Mouse (Mus musculus): ENCODE measurements around the gene Ndufb10. TPM values are rescaled to one million over a fixed set of nuclear protein-coding genes. Genes with fewer than 3 reads are reported as not detected.
"Not testable (repeated sequence)": the region's sequence is repeated elsewhere in the genome, so short reads cannot be mapped to it uniquely, and the experiment has no call there.

The Ndufb10 gene
- polyA plus RNA-seq, 1 experiment from 2014 or later, result 259 TPM

- not testable (repeated sequence) for H3K27me3 ChIP-seq (ENCODE audit: control insufficient read depth, insufficient read depth, low read length); H3K27ac ChIP-seq (ENCODE audit: low read length); ATAC-seq (ENCODE audit: insufficient number of reproducible peaks, insufficient read depth, low FRiP score, low read depth); H3K9me3 ChIP-seq (ENCODE audit: control insufficient read depth, low read depth, low read length)
- WGBS, result under 1% methylated on average over 11 of the region's 11 CpGs
- Histone ChIP-seq H3K36me3 (ENCODE audit: control insufficient read depth, insufficient read depth, low read length) (peaks cover 13% of the 10 kb centered on the region), H3K4me1 (ENCODE audit: control insufficient read depth, insufficient read depth, low read length) (peaks cover 17% of the 10 kb centered on the region; the same call in 1 of the 2 replicates), H3K4me3 (ENCODE audit: low read depth, low read length) (peak overlapping the region; percentile 78), H3K9ac (replicated peaks; ENCODE audit: low read depth, low read length) (peak overlapping the region; percentile 82), H3K4me2 (replicated peaks; ENCODE audit: low read depth, low read length) (peak overlapping the region; percentile 84)
Measured at GRCm38 (mm10) chr17:24720616-24721015, 3.7 kb downstream of the Ndufb10 start.

- peaks cover 13% of the 10 kb centered on the region for H3K36me3 ChIP-seq (ENCODE audit: control insufficient read depth, insufficient read depth, low read length)
- peak overlapping the region; percentile 84 for H3K9ac ChIP-seq (replicated peaks; ENCODE audit: low read depth, low read length)
- peak overlapping the region; percentile 85 for H3K27ac ChIP-seq (ENCODE audit: low read length)
- H3K9me3 ChIP-seq (ENCODE audit: control insufficient read depth, low read depth, low read length), result no peaks in the 10 kb centered on the region
- peak overlapping the region; percentile 78 for H3K4me3 ChIP-seq (ENCODE audit: low read depth, low read length)
- peak overlapping the region; percentile 84 for H3K4me2 ChIP-seq (replicated peaks; ENCODE audit: low read depth, low read length)
- peaks cover 17% of the 10 kb centered on the region; the same call in 1 of the 2 replicates for H3K4me1 ChIP-seq (ENCODE audit: control insufficient read depth, insufficient read depth, low read length)
- peak; percentile 99 for ATAC-seq (ENCODE audit: insufficient number of reproducible peaks, insufficient read depth, low FRiP score, low read depth)
- no peaks in the 10 kb centered on the region for H3K27me3 ChIP-seq (ENCODE audit: control insufficient read depth, insufficient read depth, low read length)
- WGBS, result under 1% methylated on average over 61 of the region's 61 CpGs
Measured at GRCm38 (mm10) chr17:24719494-24720222, 4.6 kb downstream of the Ndufb10 start.

- H3K4me2 ChIP-seq (replicated peaks; ENCODE audit: low read depth, low read length), result peak overlapping the region; percentile 44
- H3K9ac ChIP-seq (replicated peaks; ENCODE audit: low read depth, low read length), result peak overlapping the region; percentile 84
- not testable (repeated sequence) for H3K27me3 ChIP-seq (ENCODE audit: control insufficient read depth, insufficient read depth, low read length); H3K27ac ChIP-seq (ENCODE audit: low read length); ATAC-seq (ENCODE audit: insufficient number of reproducible peaks, insufficient read depth, low FRiP score, low read depth); H3K9me3 ChIP-seq (ENCODE audit: control insufficient read depth, low read depth, low read length)
- H3K36me3 ChIP-seq (ENCODE audit: control insufficient read depth, insufficient read depth, low read length), result peaks cover 13% of the 10 kb centered on the region
- WGBS, result 57% methylated on average over 5 of the region's 5 CpGs
- H3K4me3 ChIP-seq (ENCODE audit: low read depth, low read length), result peak overlapping the region; percentile 78
- H3K4me1 ChIP-seq (ENCODE audit: control insufficient read depth, insufficient read depth, low read length), result peaks cover 17% of the 10 kb centered on the region; the same call in 1 of the 2 replicates
Measured at GRCm38 (mm10) chr17:24718938-24719337, 5.3 kb downstream of the Ndufb10 start.

- no peaks in the 10 kb centered on the region for H3K9me3 ChIP-seq (ENCODE audit: control insufficient read depth, low read depth, low read length)
- no peaks in the 10 kb centered on the region for H3K27me3 ChIP-seq (ENCODE audit: control insufficient read depth, insufficient read depth, low read length)
- WGBS, result 83% methylated on average over 4 of the region's 4 CpGs
- H3K27ac ChIP-seq (ENCODE audit: low read length), result no peak within 1 kb of the TSS
- peaks cover 12% of the 10 kb centered on the region; the same call in 1 of the 2 replicates for H3K4me1 ChIP-seq (ENCODE audit: control insufficient read depth, insufficient read depth, low read length)
- no peak within 1 kb of the TSS for H3K9ac ChIP-seq (replicated peaks; ENCODE audit: low read depth, low read length)
- H3K36me3 ChIP-seq (ENCODE audit: control insufficient read depth, insufficient read depth, low read length), result peaks cover 13% of the 10 kb centered on the region
- H3K4me3 ChIP-seq (ENCODE audit: low read depth, low read length), result peak within 1 kb of the TSS; percentile 78
- H3K4me2 ChIP-seq (replicated peaks; ENCODE audit: low read depth, low read length), result peak within 1 kb of the TSS; percentile 44
- no peak for ATAC-seq (ENCODE audit: insufficient number of reproducible peaks, insufficient read depth, low FRiP score, low read depth)
Measured at GRCm38 (mm10) chr17:24717943-24718342, 6.3 kb downstream of the Ndufb10 start, which contains the start of the genes Rnf151 and Rps2. Gene Rnf151 (minus strand): TSS chr17:24718063. Gene Rps2 (plus strand): TSS chr17:24718116.

DNA sequence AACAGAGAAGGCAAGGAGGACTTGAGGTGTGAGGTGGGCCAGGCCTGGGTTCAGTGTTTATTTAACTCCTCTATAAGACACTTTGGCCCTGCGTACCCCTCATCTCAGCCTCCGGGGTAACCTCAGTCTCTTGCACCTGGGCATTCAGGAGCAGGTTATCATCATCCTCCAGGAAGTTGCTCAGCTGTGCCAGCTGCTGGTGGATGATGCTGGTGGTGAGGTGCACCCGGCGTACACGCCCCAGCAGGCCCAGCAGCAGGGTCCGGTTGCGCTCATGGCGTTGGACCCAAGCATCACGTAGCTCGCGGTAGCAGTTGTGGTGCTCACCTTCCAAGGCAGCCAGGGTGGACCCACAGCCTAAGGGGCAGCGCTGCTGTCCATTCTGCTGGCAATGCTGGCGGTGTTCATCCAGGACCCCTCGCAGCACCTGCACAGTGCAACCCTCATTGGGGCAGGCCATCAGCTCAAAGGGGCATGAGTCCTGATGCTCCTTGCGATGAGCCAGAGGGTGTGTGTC is 8.1 kb downstream of the Ndufb10 start:
- no peak overlapping the region for H3K9ac ChIP-seq (replicated peaks; ENCODE audit: low read depth, low read length)
- H3K4me2 ChIP-seq (replicated peaks; ENCODE audit: low read depth, low read length), result no peak overlapping the region
- peaks cover 1% of the 10 kb centered on the region for H3K36me3 ChIP-seq (ENCODE audit: control insufficient read depth, insufficient read depth, low read length)
- no peak for ATAC-seq (ENCODE audit: insufficient number of reproducible peaks, insufficient read depth, low FRiP score, low read depth)
- no peaks in the 10 kb centered on the region for H3K27me3 ChIP-seq (ENCODE audit: control insufficient read depth, insufficient read depth, low read length)
- no peak overlapping the region for H3K27ac ChIP-seq (ENCODE audit: low read length)
- no peaks in the 10 kb centered on the region for H3K9me3 ChIP-seq (ENCODE audit: control insufficient read depth, low read depth, low read length)
- no peak overlapping the region for H3K4me3 ChIP-seq (ENCODE audit: low read depth, low read length)
- 0 out of 2 replicates have a peak, but pooled peaks cover under 1% of the 10 kb centered on the region for H3K4me1 ChIP-seq (ENCODE audit: control insufficient read depth, insufficient read depth, low read length)
- 93% methylated on average over 15 of the region's 15 CpGs for whole genome bisulfite sequencing

GRCm38 (mm10) chr17:24715556-24715955 is 8.7 kb downstream of the Ndufb10 start:
- H3K9ac ChIP-seq (replicated peaks; ENCODE audit: low read depth, low read length), result no peak overlapping the region
- no peaks in the 10 kb centered on the region for H3K27me3 ChIP-seq (ENCODE audit: control insufficient read depth, insufficient read depth, low read length)
- no peak for ATAC-seq (ENCODE audit: insufficient number of reproducible peaks, insufficient read depth, low FRiP score, low read depth)
- no peaks in the 10 kb centered on the region for H3K9me3 ChIP-seq (ENCODE audit: control insufficient read depth, low read depth, low read length)
- H3K4me1 ChIP-seq (ENCODE audit: control insufficient read depth, insufficient read depth, low read length), result no peaks in the 10 kb centered on the region
- no peaks in the 10 kb centered on the region; the same call in none of the 2 replicates for H3K36me3 ChIP-seq (ENCODE audit: control insufficient read depth, insufficient read depth, low read length)
- H3K4me3 ChIP-seq (ENCODE audit: low read depth, low read length), result no peak overlapping the region
- 81% methylated on average over 6 of the region's 6 CpGs for WGBS
- H3K27ac ChIP-seq (ENCODE audit: low read length), result no peak overlapping the region
- H3K4me2 ChIP-seq (replicated peaks; ENCODE audit: low read depth, low read length), result no peak overlapping the region

DNA sequence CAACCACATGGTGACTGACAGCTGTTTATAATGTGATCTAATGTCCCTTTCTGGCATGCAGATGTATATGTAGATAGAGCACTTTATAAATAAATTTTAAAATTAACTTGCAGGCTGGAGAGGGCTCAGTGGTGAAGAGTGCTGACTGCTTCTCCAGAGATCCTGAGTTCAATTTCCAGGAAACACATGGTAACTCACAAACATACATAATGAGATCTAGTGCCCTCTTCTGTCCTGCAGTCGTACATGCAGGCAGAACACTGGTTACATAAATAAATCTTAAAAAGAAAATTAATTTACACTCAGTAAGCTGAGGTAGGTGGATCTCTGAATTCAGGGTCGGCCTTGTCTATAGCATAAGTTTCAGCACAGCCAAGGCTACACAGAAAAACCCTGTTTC is 15.6 kb downstream of the Ndufb10 start:
- ATAC-seq (ENCODE audit: insufficient number of reproducible peaks, insufficient read depth, low FRiP score, low read depth), result no peak
- Histone ChIP-seq H3K4me3 (ENCODE audit: low read depth, low read length) (no peak overlapping the region), H3K4me2 (replicated peaks; ENCODE audit: low read depth, low read length) (no peak overlapping the region)

DNA sequence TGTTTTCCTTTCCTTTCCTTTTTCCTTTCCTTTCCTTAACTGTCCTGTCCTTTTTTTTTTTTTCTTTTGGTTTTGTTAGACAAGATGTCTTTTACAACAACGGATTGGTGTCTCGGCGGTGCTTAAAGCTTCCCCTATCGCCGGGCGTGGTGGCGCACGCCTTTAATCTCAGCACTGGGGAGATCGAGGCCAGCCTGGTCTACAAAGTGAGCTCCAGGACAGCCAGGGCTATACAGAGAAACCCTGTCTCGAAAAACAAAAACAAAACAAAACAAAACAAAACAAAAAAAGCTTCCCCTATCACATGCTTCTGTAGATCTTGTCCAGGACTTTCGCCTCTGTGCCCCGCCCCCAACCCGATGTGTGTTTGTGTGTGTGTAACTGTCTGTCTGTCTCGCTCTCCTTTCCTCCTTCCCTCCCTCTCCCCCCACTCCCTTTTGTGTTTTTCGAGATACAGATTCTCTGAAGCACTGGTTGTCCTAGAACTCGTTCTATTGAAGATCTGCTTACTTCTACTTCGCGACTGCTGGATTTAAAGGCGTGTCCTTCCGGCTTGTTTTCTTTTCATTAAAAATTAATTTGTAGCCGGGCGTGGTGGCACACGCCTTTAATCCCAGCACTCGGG is 16.4 kb downstream of the Ndufb10 start:
- no peaks in the 10 kb centered on the region for H3K27me3 ChIP-seq (ENCODE audit: control insufficient read depth, insufficient read depth, low read length)
- no peaks in the 10 kb centered on the region for H3K4me1 ChIP-seq (ENCODE audit: control insufficient read depth, insufficient read depth, low read length)
- peak overlapping the region; percentile 78 for H3K4me2 ChIP-seq (replicated peaks; ENCODE audit: low read depth, low read length)
- H3K27ac ChIP-seq (ENCODE audit: low read length), result peak overlapping the region; percentile 68; the same call in 1 of the 2 replicates
- no peak for ATAC-seq (ENCODE audit: insufficient number of reproducible peaks, insufficient read depth, low FRiP score, low read depth)
- peaks cover 15% of the 10 kb centered on the region for H3K36me3 ChIP-seq (ENCODE audit: control insufficient read depth, insufficient read depth, low read length)
- WGBS, result 5% methylated on average over 24 of the region's 24 CpGs
- H3K9me3 ChIP-seq (ENCODE audit: control insufficient read depth, low read depth, low read length), result no peaks in the 10 kb centered on the region
- H3K4me3 ChIP-seq (ENCODE audit: low read depth, low read length), result peak overlapping the region; percentile 61
- H3K9ac ChIP-seq (replicated peaks; ENCODE audit: low read depth, low read length), result peak overlapping the region; percentile 49; the same call in 1 of the 2 replicates

More for the DNA sequence above, 15.6 kb downstream of the Ndufb10 start:
- Histone ChIP-seq H3K27ac (ENCODE audit: low read length) (no peak overlapping the region), H3K27me3 (ENCODE audit: control insufficient read depth, insufficient read depth, low read length) (no peaks in the 10 kb centered on the region), H3K9me3 (ENCODE audit: control insufficient read depth, low read depth, low read length) (no peaks in the 10 kb centered on the region), H3K9ac (replicated peaks; ENCODE audit: low read depth, low read length) (no peak overlapping the region), H3K4me1 (ENCODE audit: control insufficient read depth, insufficient read depth, low read length) (no peaks in the 10 kb centered on the region), H3K36me3 (ENCODE audit: control insufficient read depth, insufficient read depth, low read length) (peaks cover 13% of the 10 kb centered on the region)
- WGBS, result 36% methylated on average over 2 of the region's 2 CpGs
